Mouse (Mus musculus): ENCODE measurements around the gene Pctp.

DNA sequence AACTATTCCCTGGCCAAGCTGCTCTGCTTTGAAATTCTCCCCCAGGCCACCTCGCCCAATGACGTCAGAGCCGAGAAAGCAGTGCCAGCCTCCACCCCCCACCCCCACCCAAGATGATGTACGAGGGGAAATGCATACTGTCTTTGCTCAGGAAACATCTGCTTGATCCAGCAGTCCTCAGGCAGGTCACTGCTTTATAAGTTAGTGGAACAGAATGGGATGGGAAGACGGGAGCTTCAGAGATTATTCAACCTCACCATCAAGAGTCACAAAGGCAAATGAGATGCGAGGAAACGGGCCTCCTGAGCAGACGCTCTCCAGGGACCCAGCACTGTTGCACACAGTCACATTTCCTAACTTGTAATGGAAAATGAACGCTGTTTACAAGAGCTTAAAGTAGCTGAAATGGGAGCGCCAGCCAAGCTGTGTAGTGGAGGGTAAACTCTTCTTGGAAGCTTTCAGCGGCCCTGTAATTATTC, 24.3 kb downstream of the Pctp start:
- TF ChIP-seq CTCF (conservative IDR thresholded peaks at IDR 0.05 in 1 of 2, IDR thresholded peaks at IDR 0.05 in 1 of 2; ENCODE audit: low read depth in 2 of 2, low read length in 2 of 2) (no peak), CHD2 (IDR thresholded peaks at IDR 0.05; ENCODE audit: low read length) (peak; percentile 80; the same call in 1 of the 2 replicates), BHLHE40 (IDR thresholded peaks at IDR 0.05; ENCODE audit: low read depth, low read length) (peak; percentile 90), POLR2AphosphoS2 (IDR thresholded peaks at IDR 0.05; ENCODE audit: low read depth, low read length) (no peak), POLR2A (IDR thresholded peaks at IDR 0.05; ENCODE audit: low read depth, low read length) (no peak), ZNF384 (IDR thresholded peaks at IDR 0.05; ENCODE audit: low read depth, low read length) (peak; percentile 49)

Data from CH12.LX (cell line).